Mouse (Mus musculus) ovary, postnatal 14 days (tissue): Measurements from ENCODE around the gene Ttc29.

Source experiments
- DNase-seq: peaks from one replicate; pipeline ENCODE4 v3.0.0; 2022; ENCODE audit warnings: low spot score

Ttc29 gene

DNA sequence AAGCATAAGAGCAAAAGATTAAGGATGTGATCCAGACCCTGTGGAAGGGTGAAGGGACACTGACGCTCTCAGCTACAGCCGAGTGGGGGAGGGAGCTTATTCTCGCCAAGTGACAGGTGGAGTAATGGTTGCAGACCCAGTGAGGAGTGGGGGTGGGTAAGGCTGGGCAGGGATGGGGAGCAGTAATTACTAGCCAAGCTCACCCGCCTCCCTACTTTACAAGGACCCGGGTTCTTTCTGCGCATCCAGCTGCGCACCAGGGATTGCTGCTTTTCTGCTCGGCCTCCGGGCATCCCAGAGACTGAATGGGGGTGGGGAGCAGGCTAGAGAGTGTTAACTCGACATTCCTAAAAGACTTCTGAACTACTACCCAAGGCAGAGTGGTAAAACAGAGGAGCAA is 213.4 kb downstream of the Ttc29 start:
- no peak for DNase-seq

DNA sequence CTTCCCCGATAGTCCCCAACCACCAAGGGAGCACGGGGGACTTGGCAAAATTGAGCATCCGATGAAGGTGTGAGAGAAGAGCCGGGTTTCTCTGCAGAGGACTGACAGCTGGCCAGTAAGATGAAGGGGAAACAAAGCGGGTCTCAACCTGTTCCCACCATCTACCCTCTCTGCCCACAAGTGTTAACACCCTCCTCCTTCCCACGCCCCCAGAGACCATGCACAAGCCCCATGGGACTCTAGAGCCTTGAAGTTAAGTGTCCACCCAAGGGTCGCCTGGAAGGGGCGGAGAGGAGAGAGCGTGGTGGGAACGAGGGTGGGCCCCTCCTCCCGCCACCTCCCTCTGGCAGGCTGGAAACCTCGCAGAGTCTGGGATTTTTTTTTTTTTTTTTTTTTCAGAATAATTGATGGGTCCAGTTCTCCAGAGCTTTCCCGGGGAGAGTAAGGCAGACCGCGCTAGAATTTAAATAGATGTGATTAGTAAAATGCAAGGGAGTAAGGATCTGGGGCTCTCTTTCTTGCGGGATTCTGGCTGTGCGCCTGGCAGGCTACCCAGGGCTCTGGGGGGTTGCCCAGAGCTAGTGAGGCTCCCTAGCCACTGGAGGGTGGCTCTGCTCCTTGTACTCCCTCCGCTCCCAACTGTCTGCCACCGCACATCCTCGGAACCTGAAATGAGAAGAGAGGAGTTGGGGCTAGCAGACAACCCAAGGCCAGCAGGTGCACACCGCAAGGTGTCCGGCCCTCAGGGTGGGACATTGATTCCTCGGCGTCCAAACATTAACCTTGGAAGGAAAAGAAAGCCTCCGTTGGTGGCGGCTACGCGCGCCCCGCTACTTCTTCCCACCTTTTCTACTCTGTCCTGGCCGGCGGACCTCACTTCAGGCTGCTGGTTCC is 214.0 kb downstream of the Ttc29 start:
- DNase-seq: no peak

GRCm38 (mm10) chr8:78427769-78428130 is 214.7 kb downstream of the Ttc29 start:
- DNase-seq: no peak

DNA sequence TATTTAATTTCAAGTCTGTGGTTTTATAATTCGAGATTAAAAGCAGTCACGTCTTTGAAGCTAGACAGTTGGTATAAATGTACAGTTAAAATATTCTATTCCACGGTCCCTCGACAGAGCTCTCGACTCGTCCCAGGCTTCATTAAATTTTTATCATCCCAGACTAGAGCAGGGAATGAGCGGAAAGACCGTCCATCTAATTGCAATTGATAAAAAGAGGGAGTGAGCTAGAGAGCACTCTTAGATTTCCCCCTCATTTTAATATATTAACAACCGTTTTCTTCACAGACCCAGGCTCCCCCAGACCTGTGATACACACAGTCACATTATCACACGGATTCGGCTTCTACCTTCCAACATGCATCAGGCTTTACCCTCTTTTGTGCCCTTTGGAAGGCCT is 215.1 kb downstream of the Ttc29 start:
- no peak for DNase-seq

DNA sequence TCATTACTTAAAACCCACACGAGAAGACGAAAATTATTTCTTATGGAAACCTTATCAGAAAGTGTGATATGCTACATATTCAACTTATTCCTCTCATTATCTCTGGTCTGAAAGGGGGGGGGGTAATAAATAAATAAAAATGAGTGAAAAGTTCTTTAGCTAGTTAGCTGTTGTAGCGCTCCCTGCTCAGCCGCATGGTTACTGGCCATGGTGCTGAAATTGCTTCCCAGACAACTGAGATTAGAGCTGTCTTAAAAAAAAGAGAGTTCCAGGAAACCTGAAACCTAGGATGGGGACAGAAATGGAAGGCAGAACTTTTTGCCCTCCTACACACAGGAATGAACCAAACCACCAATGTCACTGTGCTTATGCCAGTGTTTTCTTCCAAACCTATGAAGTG is 218.3 kb downstream of the Ttc29 start:
- DNase-seq: peak; percentile 42

DNA sequence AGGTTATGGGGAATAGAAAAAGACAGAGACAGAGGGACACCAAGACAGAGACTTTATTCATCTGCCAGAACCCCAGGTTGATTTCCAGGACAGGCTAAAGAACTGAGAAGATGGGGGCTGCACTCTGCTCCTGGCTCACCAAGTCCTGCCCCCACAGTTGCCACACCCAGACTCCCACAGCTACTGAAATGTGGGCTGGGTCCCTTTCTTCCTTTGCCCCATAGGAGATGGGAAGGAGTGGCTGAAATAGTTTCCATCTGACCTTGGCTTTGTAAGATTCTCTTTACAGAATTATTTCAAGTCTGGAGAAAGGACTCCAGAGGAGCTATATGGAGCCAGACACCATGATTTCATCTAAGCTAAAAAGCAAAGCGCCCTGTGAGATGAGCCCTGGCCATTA is 219.4 kb downstream of the Ttc29 start:
- no peak for DNase-seq

- no peak for DNase-seq
These were observed 220.2 kb downstream of the Ttc29 start for GRCm38 (mm10) chr8:78433318-78433717.

GRCm38 (mm10) chr8:78434340-78434739 is 221.2 kb downstream of the Ttc29 start:
- DNase-seq: no peak

DNA sequence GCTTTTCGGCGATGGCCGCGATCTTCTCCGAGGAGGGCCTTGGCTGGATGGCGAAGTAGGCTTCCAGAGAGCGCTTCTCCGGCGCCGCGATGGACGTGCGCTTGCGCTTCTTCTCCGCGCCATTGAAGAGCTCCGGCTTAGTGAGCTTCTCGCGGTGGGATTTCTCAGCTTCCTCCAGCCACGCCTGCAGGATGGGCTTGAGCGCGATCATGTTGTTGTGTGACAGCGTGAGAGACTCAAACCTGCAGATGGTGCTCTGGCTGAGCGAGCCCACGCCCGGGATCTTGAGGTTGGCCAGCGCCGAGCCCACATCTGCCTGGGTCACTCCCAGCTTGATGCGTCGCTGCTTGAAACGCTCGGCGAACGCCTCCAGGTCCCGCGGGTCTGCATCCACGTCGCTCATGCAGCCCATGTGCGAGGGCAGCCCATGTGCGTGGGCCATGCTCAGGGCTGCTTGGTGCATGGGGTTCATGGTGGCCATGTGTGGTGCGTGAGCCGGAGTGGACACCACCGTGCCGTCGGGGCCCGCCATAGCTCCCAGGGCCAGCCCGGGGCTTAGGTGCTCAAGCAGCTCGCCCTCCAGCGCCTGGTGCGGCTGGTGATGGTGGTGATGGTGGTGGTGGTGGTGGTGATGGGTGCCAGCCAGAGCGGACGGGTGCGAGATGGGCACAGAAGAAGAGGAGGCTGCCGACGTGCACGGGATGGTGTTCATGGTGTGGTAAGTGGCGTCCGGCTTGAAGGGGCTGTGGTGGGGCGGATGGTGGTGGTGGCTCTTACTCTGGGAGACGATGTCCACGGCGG is 221.9 kb downstream of the Ttc29 start:
- DNase-seq: no peak

GRCm38 (mm10) chr8:78435624-78435960 is 222.5 kb downstream of the Ttc29 start:
- DNase-seq: no peak

DNA sequence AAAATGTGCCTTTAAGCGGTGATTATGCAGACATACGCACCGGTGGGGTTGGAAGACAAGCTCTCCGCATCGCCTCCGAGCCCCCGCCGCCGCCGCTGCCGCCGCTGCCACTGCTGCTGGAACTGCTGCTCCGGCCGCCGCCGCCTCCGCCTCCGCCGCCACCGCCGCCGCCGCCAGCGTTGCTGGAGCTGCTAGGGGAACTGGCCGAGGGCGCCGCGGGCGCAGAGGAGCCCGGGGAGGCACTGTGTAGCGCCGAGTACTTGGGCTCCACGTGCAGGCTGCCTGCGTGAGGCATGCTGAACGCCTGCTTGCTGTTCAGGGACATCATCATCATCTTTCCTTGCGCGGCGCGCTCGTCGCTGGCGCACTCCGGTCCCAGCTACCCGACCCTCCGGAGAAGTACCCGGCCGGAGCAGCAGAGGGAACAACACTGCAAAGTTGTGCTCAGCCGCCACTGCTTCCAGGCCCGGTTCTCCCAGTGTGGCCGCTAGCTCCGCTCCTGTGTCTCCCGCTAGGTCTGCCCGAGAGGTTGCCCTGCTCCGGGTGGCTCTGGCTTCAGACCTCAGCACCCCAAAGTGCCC is 223.1 kb downstream of the Ttc29 start, which contains the start of gene Pou4f2:
TSS of gene Pou4f2 (minus strand) at position 575 of the 581 bp plus-strand sequence.
- no peak for DNase-seq

GRCm38 (mm10) chr8:78436661-78437060 is 223.6 kb downstream of the Ttc29 start:
- no peak for DNase-seq

GRCm38 (mm10) chr8:78437140-78438045 is 224.3 kb downstream of the Ttc29 start:
- DNase-seq: no peak

- peak; percentile 52 for DNase-seq
These were observed 225.0 kb downstream of the Ttc29 start for GRCm38 (mm10) chr8:78438121-78438520.

GRCm38 (mm10) chr8:78442781-78443180 is 229.7 kb downstream of the Ttc29 start:
- no peak for DNase-seq
